Mouse (Mus musculus) ES-E14 (cell line): ENCODE results near the gene Rfc1. TPM values are rescaled to one million over a fixed set of nuclear protein-coding genes. Genes with fewer than 3 reads are reported as not detected.

Experiments
- DNase-seq: peaks from one replicate; pipeline ENCODE4 v3.0.0-alpha.2; 2013; ENCODE audit warnings: low read depth, low spot score
- H3K27ac ChIP-seq: 2 replicates; pipeline ENCODE4 v1.5.1; 2012; ENCODE audit warnings: low read depth, mild to moderate bottlenecking, low read length, moderate library complexity, mixed read lengths; ENCODE audit not compliant: poor library complexity, insufficient read depth, severe bottlenecking
- H3K36me3 ChIP-seq: 2 replicates; pipeline ENCODE4 v1.6.1; 2012; ENCODE audit warnings: mild to moderate bottlenecking, low read length, moderate library complexity, mixed read lengths; ENCODE audit not compliant: control insufficient read depth, poor library complexity, insufficient read depth, severe bottlenecking
- H3K4me1 ChIP-seq, 2 experiments: fragments of 150-350 bp in 1 of 2; sonication (generic) in 1 of 2; 2 replicates each; pipeline ENCODE4 v1.6.1; 2012; ENCODE audit warnings: low read length in 2 of 2, mild to moderate bottlenecking in 1 of 2, mixed read lengths in 1 of 2; ENCODE audit not compliant: control insufficient read depth in 2 of 2, insufficient read depth in 2 of 2, poor library complexity in 1 of 2
- H3K4me3 ChIP-seq, 2 experiments: fragments of 150-350 bp in 1 of 2; sonication (generic) in 1 of 2; 2 replicates each; pipeline ENCODE4 v1.5.1; 2012; ENCODE audit warnings: low read length in 2 of 2, low read depth in 1 of 2, mild to moderate bottlenecking in 1 of 2, mixed read lengths in 1 of 2; ENCODE audit not compliant: insufficient read depth in 1 of 2, poor library complexity in 1 of 2, severe bottlenecking in 1 of 2
- H3K9ac ChIP-seq: 2 replicates; pipeline ENCODE4 v1.6.1; 2012; ENCODE audit warnings: low read depth, mild to moderate bottlenecking, low read length, mixed read lengths; ENCODE audit not compliant: poor library complexity, insufficient read depth, severe bottlenecking
- H3K9me3 ChIP-seq: fragments of 150-350 bp; sonication (generic); 2 replicates; pipeline ENCODE4 v1.6.1; 2012; ENCODE audit warnings: low read depth, mild to moderate bottlenecking, low read length; ENCODE audit not compliant: control insufficient read depth, insufficient read depth
- CHD2 ChIP-seq: IDR thresholded peaks from 2 replicates; pipeline ENCODE4 v1.6.1; 2014; ENCODE audit warnings: mild to moderate bottlenecking, low read depth, low read length, inconsistent platforms
- HCFC1 ChIP-seq: IDR thresholded peaks from 2 replicates; pipeline ENCODE4 v1.6.1; 2012; ENCODE audit warnings: low read length, inconsistent platforms, borderline replicate concordance; ENCODE audit not compliant: insufficient read depth
- MAFK ChIP-seq: IDR thresholded peaks from 2 replicates; pipeline ENCODE4 v1.6.1; 2014; ENCODE audit warnings: mild to moderate bottlenecking, low read depth, low read length, inconsistent platforms; ENCODE audit not compliant: insufficient read depth
- ZC3H11A ChIP-seq: IDR thresholded peaks from 2 replicates; pipeline ENCODE4 v1.6.1; 2012; ENCODE audit warnings: low read depth, mild to moderate bottlenecking, inconsistent platforms, low read length, borderline replicate concordance
- ZNF384 ChIP-seq: IDR thresholded peaks from 2 replicates; pipeline ENCODE4 v1.6.1; 2012; ENCODE audit warnings: low read depth, low read length, inconsistent platforms
- in situ Hi-C, 2 experiments: fragments of 600-800 bp; cut with MboI; formaldehyde crosslinking; loops; one replicate each; pipeline ENCODE4 v1.15.1; 2025; ENCODE audit warnings: low sequenced_read_pairs in 2 of 2, inconsistent platforms in 1 of 2; ENCODE audit not compliant: unreplicated experiment in 2 of 2
- total RNA-seq: library from RNA; depleted of rRNA; stranded (reverse); fragments of 300-350 nt; gene quantifications from 2 replicates; pipeline ENCODE4 v1.2.3, GENCODE M21; 2012

Gene Rfc1
- total RNA-seq, 1 experiment = 70.5 TPM

GRCm38 (mm10) chr5:65257910-65258505 lies 77.5 kb downstream of the Rfc1 start:
- Histone ChIP-seq H3K36me3 (peaks cover 14% of the 10 kb centered on the region), H3K9me3 (no peaks in the 10 kb centered on the region), H3K9ac (no peak overlapping the region), H3K4me1 (no peaks in the 10 kb centered on the region), H3K27ac (no peak overlapping the region), H3K4me3 (no peak overlapping the region)
- DNase-seq = no peak
- TF ChIP-seq HCFC1 = no peak
- in situ Hi-C loops = no loop called here

- TF ChIP-seq MAFK (no peak), HCFC1 (no peak), ZNF384 (no peak), ZC3H11A (no peak), CHD2 (no peak)
- peaks cover 0 to 5% of the 10 kb centered on the region in 2 experiments; a peak in 1 of 4 replicates for H3K4me1 ChIP-seq
- in situ Hi-C loops = no loop called here
- H3K36me3 ChIP-seq = no peaks in the 10 kb centered on the region
- peak; percentile 16 for DNase-seq
- H3K9ac ChIP-seq = no peak overlapping the region
- H3K4me3 ChIP-seq = no peak overlapping the region
- H3K27ac ChIP-seq = no peak overlapping the region
- no peaks in the 10 kb centered on the region for H3K9me3 ChIP-seq
These were observed 85.2 kb downstream of the Rfc1 start for GRCm38 (mm10) chr5:65250185-65250855.

GRCm38 (mm10) chr5:65247296-65247695 lies 88.2 kb downstream of the Rfc1 start:
- in situ Hi-C loops = no loop called here
- Histone ChIP-seq H3K36me3 (no peaks in the 10 kb centered on the region), H3K9me3 (no peaks in the 10 kb centered on the region), H3K9ac (no peak overlapping the region), H3K27ac (no peak overlapping the region), H3K4me1 (peaks cover 0 to 5% of the 10 kb centered on the region in 2 experiments; a peak in 1 of 4 replicates), H3K4me3 (no peak overlapping the region)
- no peak for DNase-seq
- TF ChIP-seq MAFK (no peak), ZC3H11A (no peak), HCFC1 (no peak), CHD2 (no peak), ZNF384 (no peak)

GRCm38 (mm10) chr5:65242740-65243139 lies 92.7 kb downstream of the Rfc1 start:
- H3K9ac ChIP-seq = no peak overlapping the region
- in situ Hi-C loops = no loop called here
- TF ChIP-seq ZNF384 = no peak
- no peak overlapping the region for H3K27ac ChIP-seq
- DNase-seq = peak; percentile 38
- H3K4me1 ChIP-seq = no peaks in the 10 kb centered on the region
- H3K9me3 ChIP-seq = no peaks in the 10 kb centered on the region
- no peaks in the 10 kb centered on the region for H3K36me3 ChIP-seq
- H3K4me3 ChIP-seq = no peak overlapping the region
